Mouse (Mus musculus) CD4-positive, CD25-positive, alpha-beta regulatory T cell, adult 4 months (primary cell): Measurements from ENCODE around the gene 2700081O15Rik. TPM values are rescaled to one million over a fixed set of nuclear protein-coding genes. Genes with fewer than 3 reads are reported as not detected.

ENCODE experiments used
- polyA plus RNA-seq, 2 experiments: library from polyadenylated mRNA; unstranded; fragments of 100-300 nt; shearing (Covaris generic); gene quantifications; one replicate each; pipeline ENCODE4 v1.2.1; 2017

2700081O15Rik gene
- polyA plus RNA-seq, 2 experiments from 2014 or later = 0.12 TPM; not detected in 1

Other genes with a start within 250 kb of the 2700081O15Rik start
- 100 to 1,000 TPM; 157 to 198 TPM for gene Otub1, start 211.3 kb upstream of the 2700081O15Rik start, polyA plus RNA-seq
- gene Cox8a, start 200.0 kb upstream of the 2700081O15Rik start, polyA plus RNA-seq = 100 to 1,000 TPM; 223 to 296 TPM
- gene Naa40, start 176.4 kb upstream of the 2700081O15Rik start, polyA plus RNA-seq = 10 to 100 TPM; 21.9 to 26.8 TPM
- gene Rcor2, start 150.3 kb upstream of the 2700081O15Rik start, polyA plus RNA-seq = under 1 TPM in 1 of 2 experiments, not detected in 1; 0.42 TPM
- 10 to 100 TPM; 53.0 to 75.8 TPM for gene Mark2, start 75.8 kb upstream of the 2700081O15Rik start, polyA plus RNA-seq
- 1 to 10 TPM; 3.5 to 4.1 TPM for gene Spindoc, start 34.6 kb upstream of the 2700081O15Rik start, polyA plus RNA-seq
- gene Rtn3, start 65.7 kb downstream of the 2700081O15Rik start, polyA plus RNA-seq = 10 to 100 TPM; 26.8 to 33.7 TPM
- 10 to 100 TPM; 20.8 to 22.4 TPM for gene Atl3, start 76.4 kb downstream of the 2700081O15Rik start, polyA plus RNA-seq
- gene Pla2g16, start 139.8 kb downstream of the 2700081O15Rik start, polyA plus RNA-seq = 10 to 100 TPM; 77.8 to 93.3 TPM
- gene Lgals12, start 189.6 kb downstream of the 2700081O15Rik start, polyA plus RNA-seq = not detected
- gene Hrasls5, start 194.9 kb downstream of the 2700081O15Rik start, polyA plus RNA-seq = not detected